Mouse (Mus musculus): ENCODE results near the gene Trabd.

DNA sequence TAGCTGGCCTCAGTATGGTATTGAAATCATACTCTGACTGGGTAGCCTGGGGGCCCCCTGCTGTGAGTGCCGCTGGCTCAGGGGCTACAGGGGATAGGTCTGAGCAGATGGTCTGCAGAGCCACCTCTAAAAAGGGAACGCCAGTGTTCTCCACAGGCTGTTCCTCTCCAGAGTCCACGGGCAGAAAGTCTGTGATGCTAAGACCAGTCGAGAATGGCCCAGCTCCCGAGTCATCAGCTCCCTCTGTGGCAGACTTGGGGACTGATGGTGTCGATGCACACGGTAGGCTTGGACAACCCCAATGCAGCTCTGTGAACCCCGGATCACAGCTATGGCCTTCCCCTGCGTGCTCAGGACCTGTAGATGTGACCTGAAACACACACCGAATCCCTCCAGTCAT lies 29.0 kb downstream of the Trabd start:
- peak; percentile 43; the same call in 1 of the 2 replicates for TF ChIP-seq CTCF (IDR thresholded peaks at IDR 0.05; ENCODE audit: borderline replicate concordance, insufficient read depth, low read depth, low read length)
- no peak for TF ChIP-seq POLR2A (IDR thresholded peaks at IDR 0.05; ENCODE audit: borderline replicate concordance, insufficient read depth, low read length)
